Mouse (Mus musculus) lung, adult 2 months (tissue): ENCODE data around the gene Cacna1g.

Experiments
- CTCF ChIP-seq: fragments of 200-500 bp; IDR thresholded peaks from 2 replicates; pipeline ENCODE4 v1.5.1; 2011; ENCODE audit warnings: mild to moderate bottlenecking, low read length, control low read depth; ENCODE audit not compliant: insufficient read depth
- POLR2A ChIP-seq: fragments of 200-500 bp; IDR thresholded peaks from 2 replicates; pipeline ENCODE4 v1.6.1; 2011; ENCODE audit warnings: low read depth, mild to moderate bottlenecking, control low read depth, low read length, borderline replicate concordance; ENCODE audit errors: extremely low read depth

DNA sequence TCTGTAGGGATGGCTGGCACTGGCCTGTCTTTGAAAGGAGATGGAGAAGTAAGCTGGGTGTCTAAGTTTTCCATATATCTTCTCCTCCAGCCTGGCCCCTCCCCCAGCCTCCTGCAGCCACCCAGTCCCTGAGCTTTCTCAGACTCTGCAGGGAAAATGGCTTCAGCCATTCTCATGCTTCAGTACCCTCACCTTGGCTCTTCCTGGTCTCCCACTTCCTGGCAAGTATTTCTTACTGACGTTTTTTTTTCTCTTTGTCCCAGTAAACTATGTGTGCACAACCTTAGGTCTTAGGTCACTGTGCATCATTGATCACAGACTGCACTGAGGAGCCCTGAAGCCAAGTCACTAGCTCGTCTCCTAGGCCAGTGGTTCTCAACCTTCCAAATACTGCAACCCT lies 94.9 kb downstream of the Cacna1g start:
- TF ChIP-seq POLR2A (no peak), CTCF (no peak)
